In the genomic region with DNA sequence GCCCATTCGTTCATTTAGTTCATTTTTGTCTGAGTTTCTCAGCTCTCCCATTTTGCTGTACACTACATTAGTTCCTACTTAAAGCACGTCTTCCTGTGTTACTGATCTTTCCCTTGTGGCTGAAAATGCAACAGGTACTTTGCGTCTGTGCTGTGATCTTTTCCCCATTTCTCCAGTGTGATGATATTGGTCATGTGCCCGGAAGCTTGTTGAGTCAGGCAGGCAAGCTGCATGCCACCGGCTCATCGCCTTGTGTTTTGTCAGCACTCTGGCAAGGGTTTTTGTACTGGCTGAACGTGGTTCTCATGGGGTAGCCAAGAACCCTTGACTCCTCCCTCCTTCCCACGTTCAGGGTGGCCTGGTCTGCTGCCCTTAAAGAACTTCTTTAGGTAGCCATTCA, we compare ENCODE assay signal across 10 mouse cellular contexts. TPM values are rescaled to one million over a fixed set of nuclear protein-coding genes. Genes with fewer than 3 reads are reported as not detected.
A peak's percentile ranks its signal among the peaks of the same experiment; 100 is the strongest.
DNase-seq lines count a peak whose midpoint lies in the region; ATAC-seq and TF ChIP-seq lines count a peak whose summit lies in the region.
"Had no signal": no experiment of that assay in that cellular context is flagged by ENCODE, and none has a peak within 500 bp of the region (broad histone marks: within the 10 kb centered on the region; RNA-seq: fewer than 3 reads in every experiment).

No protein-coding gene starts in this region.

- peak; percentile 4 for DNase-seq in adrenal gland, adult 8-10 months
- DNase-seq in adrenal gland, postnatal 4 days (ENCODE audit: low spot score in 2 of 2) = no peak
- peak; percentile 14 for DNase-seq in kidney, adult 2 months
- DNase-seq in kidney, adult 11 months = no peak
- peak; percentile 56 for DNase-seq in adrenal gland, postnatal 14 days
- DNase-seq in heart, postnatal 10 days = peak; percentile 33 to 39
- DNase-seq in embryonic facial prominence, embryonic 10.5 days (ENCODE audit: low spot score) = no peak
- DNase-seq: cerebellum, adult 11 months had no signal

- H3K27ac ChIP-seq in kidney, adult 2 months (ENCODE audit: insufficient read depth, low read depth, low read length) = no peak overlapping the region
- H3K27ac ChIP-seq in embryonic facial prominence, embryonic 10.5 days (replicated peaks) = no peak overlapping the region
- H3K27ac ChIP-seq: midbrain, embryonic 12.5 days had no signal

- no peak for ATAC-seq in granulocyte monocyte progenitor cell, adult 5-6 weeks (replicated peaks; ENCODE audit: poor library complexity, severe bottlenecking)

- no peak; the same call in 1 of the 2 replicates for TF ChIP-seq CTCF in kidney, adult 2 months (conservative IDR thresholded peaks at IDR 0.05; ENCODE audit: insufficient read depth, insufficient read length, low read depth, low read length)

- H3K9me3 ChIP-seq in embryonic facial prominence, embryonic 10.5 days = no peaks in the 10 kb centered on the region
- H3K9me3 ChIP-seq: midbrain, embryonic 12.5 days had no signal

- intact Hi-C loops in heart, postnatal 10 days (cut with DNase I) = no loop called here

- H3K4me3 ChIP-seq in kidney, adult 2 months (ENCODE audit: insufficient read depth, low read depth, low read length) = no peak overlapping the region
- no peak overlapping the region for H3K4me3 ChIP-seq in embryonic facial prominence, embryonic 10.5 days
- H3K4me3 ChIP-seq: midbrain, embryonic 12.5 days had no signal

- 65% methylated on average over 8 of the region's 8 CpGs for WGBS in kidney, adult 2 months
- 73% methylated on average over 8 of the region's 8 CpGs for WGBS in embryonic facial prominence, embryonic 10.5 days

- H3K27me3 ChIP-seq in kidney, adult 2 months (replicated peaks; ENCODE audit: control insufficient read depth, insufficient read depth, low read length) = no peaks in the 10 kb centered on the region
- H3K27me3 ChIP-seq in embryonic facial prominence, embryonic 10.5 days (replicated peaks; ENCODE audit: low read depth, poor library complexity, severe bottlenecking) = no peaks in the 10 kb centered on the region
- H3K27me3 ChIP-seq: midbrain, embryonic 12.5 days had no signal

- H3K4me1 ChIP-seq in kidney, adult 2 months (ENCODE audit: control insufficient read depth, insufficient read depth, low read length) = no peaks in the 10 kb centered on the region
- H3K4me1 ChIP-seq in embryonic facial prominence, embryonic 10.5 days = peaks cover 3% of the 10 kb centered on the region; the same call in 1 of the 2 replicates
- H3K4me1 ChIP-seq: midbrain, embryonic 12.5 days had no signal

- no peaks in the 10 kb centered on the region for H3K36me3 ChIP-seq in kidney, adult 2 months (ENCODE audit: control insufficient read depth, insufficient read depth, low read length)
- no peaks in the 10 kb centered on the region for H3K36me3 ChIP-seq in embryonic facial prominence, embryonic 10.5 days (replicated peaks)
- H3K36me3 ChIP-seq: midbrain, embryonic 12.5 days had no signal

- no peak for TF ChIP-seq POLR2A in kidney, adult 2 months (IDR thresholded peaks at IDR 0.05; ENCODE audit: low read depth, low read length)

RNA-seq across cellular contexts. Expression of gene Bche, which starts 1.7 kb away (rescaled TPM):
- 1 to 10 TPM; 2.2 to 6.9 (median 3.5) TPM for total RNA-seq in adrenal gland, adult 8-10 months (2022)
- 1 to 10 TPM; 4.7 to 9.3 TPM for total RNA-seq in adrenal gland, postnatal 4 days (2021)
- polyA plus RNA-seq in kidney, adult 2 months (2012; rRNA removed) = 0.71 and 0.94 TPM in 2 replicates
- total RNA-seq in adrenal gland, postnatal 14 days (2021) = 11.1 and 16.6 TPM in 2 replicates
- 10 to 100 TPM; 11.3 to 14.5 TPM for total RNA-seq in heart, postnatal 10 days (2021)
- not detected in 2 replicates for total RNA-seq in granulocyte monocyte progenitor cell, adult 5-6 weeks (2014; fragmentation: Nextera tagmentation)
- not detected in 2 replicates for total RNA-seq in granulocyte monocyte progenitor cell, adult 5-6 weeks (2017)
- polyA plus RNA-seq in embryonic facial prominence, embryonic 10.5 days (2016; fragmentation: Nextera tagmentation; extraction: Ambion mirVana) = 3.2 and 4.2 TPM in 2 replicates

Comparison
In these comparisons a context has a peak if more than half of its experiments do, and no peak if none do; other contexts are left out.
1. DNase-seq: peak in adrenal gland, adult 8-10 months (single experiment), kidney, adult 2 months (single experiment), adrenal gland, postnatal 14 days (single experiment) and heart, postnatal 10 days (2 of 2); none in adrenal gland, postnatal 4 days (0 of 2), kidney, adult 11 months (single experiment) and embryonic facial prominence, embryonic 10.5 days (single experiment).